ENCODE assay signal across 25 mouse cellular contexts in the genomic region with DNA sequence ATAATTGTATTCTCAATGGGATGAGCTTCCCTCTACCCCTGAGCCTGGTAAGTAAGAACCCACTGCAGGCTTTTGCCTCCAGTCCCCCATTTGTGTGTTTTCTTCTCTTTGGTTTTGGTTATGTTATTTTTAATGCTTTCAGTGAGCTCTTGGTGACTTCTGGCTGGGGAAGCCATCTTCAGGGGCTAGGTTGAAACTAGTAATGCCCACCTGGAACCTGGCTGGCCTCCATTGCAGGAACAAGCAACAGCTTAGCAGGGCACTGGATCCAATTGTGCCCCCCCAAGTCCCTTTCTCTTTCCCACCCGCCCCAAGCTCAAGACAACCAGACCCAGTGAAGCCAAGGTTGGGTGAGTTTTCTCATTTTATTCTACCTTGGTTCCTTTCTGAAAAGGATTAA. TPM values are rescaled to one million over a fixed set of nuclear protein-coding genes. Genes with fewer than 3 reads are reported as not detected.
A peak's percentile ranks its signal among the peaks of the same experiment; 100 is the strongest.
DNase-seq lines count a peak whose midpoint lies in the region; ATAC-seq lines count a peak whose summit lies in the region.
"Had no signal": no experiment of that assay in that cellular context is flagged by ENCODE, and none has a peak within 500 bp of the region (broad histone marks: within the 10 kb centered on the region; RNA-seq: fewer than 3 reads in every experiment).

No protein-coding gene starts in this region.

- no peaks in the 10 kb centered on the region for H3K9me3 ChIP-seq in heart, embryonic 11.5 days (replicated peaks; ENCODE audit: control insufficient read depth, low read length)
- H3K9me3 ChIP-seq in kidney, embryonic 16.5 days (ENCODE audit: low read length) = no peaks in the 10 kb centered on the region
- no peaks in the 10 kb centered on the region for H3K9me3 ChIP-seq in limb, embryonic 12.5 days
- no peaks in the 10 kb centered on the region for H3K9me3 ChIP-seq in neural tube, embryonic 15.5 days (replicated peaks)
- H3K9me3 ChIP-seq: liver, embryonic 12.5 days; midbrain, embryonic 12.5 days had no signal

- peak; percentile 62 for DNase-seq in heart, adult 11 months
- DNase-seq in kidney, adult 9 months = no peak
- DNase-seq in cerebellum, adult 9-11 months = no peak
- DNase-seq: adrenal gland, postnatal 25 days; cerebellum, adult 9-10 months; gastrocnemius, postnatal 25 days; heart, adult 2 months; heart, postnatal 4 days; lung, adult 18-20 months; lung, postnatal 10 days; thymus, adult 2 months; thymus, postnatal 4 days had no signal

- peaks cover 8% of the 10 kb centered on the region for H3K4me1 ChIP-seq in heart, embryonic 11.5 days (ENCODE audit: control insufficient read depth, insufficient read depth, low read length)
- peaks cover 46% of the 10 kb centered on the region for H3K4me1 ChIP-seq in kidney, embryonic 16.5 days (ENCODE audit: insufficient read depth, low read length)
- H3K4me1 ChIP-seq in limb, embryonic 12.5 days (replicated peaks) = peaks cover 74% of the 10 kb centered on the region
- H3K4me1 ChIP-seq in neural tube, embryonic 15.5 days = peaks cover 56% of the 10 kb centered on the region

- no peak for ATAC-seq in heart, embryonic 11.5 days (replicated peaks; ENCODE audit: insufficient number of reproducible peaks, low FRiP score, low TSS enrichment)
- ATAC-seq in kidney, embryonic 16.5 days (ENCODE audit: low FRiP score, low TSS enrichment) = no peak
- ATAC-seq in limb, embryonic 12.5 days (ENCODE audit: insufficient number of reproducible peaks, insufficient read depth, low FRiP score, low TSS enrichment, low read depth) = no peak
- ATAC-seq in neural tube, embryonic 15.5 days (ENCODE audit: low FRiP score) = no peak
- ATAC-seq: inflammation-experienced regulatory T-cells, adult 6 months; liver, embryonic 12.5 days had no signal

- H3K36me3 ChIP-seq in heart, embryonic 11.5 days (ENCODE audit: control insufficient read depth, insufficient read depth, low read length) = no peaks in the 10 kb centered on the region
- no peaks in the 10 kb centered on the region; the same call in 1 of the 2 replicates for H3K36me3 ChIP-seq in kidney, embryonic 16.5 days (ENCODE audit: insufficient read depth, low read length)
- H3K36me3 ChIP-seq in limb, embryonic 12.5 days = peaks cover 22% of the 10 kb centered on the region
- H3K36me3 ChIP-seq in neural tube, embryonic 15.5 days = no peaks in the 10 kb centered on the region
- H3K36me3 ChIP-seq: liver, embryonic 12.5 days; midbrain, embryonic 12.5 days had no signal

- no peak overlapping the region for H3K4me3 ChIP-seq in heart, embryonic 11.5 days (ENCODE audit: low read depth, low read length)
- peak overlapping the region; percentile 82 for H3K4me3 ChIP-seq in kidney, embryonic 16.5 days (ENCODE audit: low read length)
- peak overlapping the region; percentile 66 for H3K4me3 ChIP-seq in limb, embryonic 12.5 days (replicated peaks)
- peak overlapping the region; percentile 50; the same call in 1 of the 2 replicates for H3K4me3 ChIP-seq in neural tube, embryonic 15.5 days (replicated peaks)
- H3K4me3 ChIP-seq: heart, adult 2 months; liver, embryonic 12.5 days; midbrain, embryonic 12.5 days had no signal

- no peak overlapping the region for H3K27ac ChIP-seq in heart, embryonic 11.5 days (ENCODE audit: low read depth, low read length)
- H3K27ac ChIP-seq in kidney, embryonic 16.5 days (ENCODE audit: low read length) = peak overlapping the region; percentile 99; the same call in 1 of the 2 replicates
- peak overlapping the region; percentile 97; the same call in 1 of the 2 replicates for H3K27ac ChIP-seq in limb, embryonic 12.5 days
- H3K27ac ChIP-seq in neural tube, embryonic 15.5 days (replicated peaks) = peak overlapping the region; percentile 28; the same call in 1 of the 2 replicates
- H3K27ac ChIP-seq: heart, adult 2 months; hindbrain, embryonic 14.5 days; liver, embryonic 12.5 days; midbrain, embryonic 12.5 days had no signal

- no peak overlapping the region for H3K4me2 ChIP-seq in heart, embryonic 11.5 days
- H3K4me2 ChIP-seq in kidney, embryonic 16.5 days (replicated peaks; ENCODE audit: low read depth, low read length) = peak overlapping the region; percentile 80
- peak overlapping the region; percentile 92 for H3K4me2 ChIP-seq in limb, embryonic 12.5 days
- H3K4me2 ChIP-seq in neural tube, embryonic 15.5 days = peak overlapping the region; percentile 68
- H3K4me2 ChIP-seq: hindbrain, embryonic 14.5 days; liver, embryonic 12.5 days; midbrain, embryonic 12.5 days had no signal

- WGBS in heart, embryonic 11.5 days (ENCODE audit: insufficient replicate concordance) = 4% methylated on average over 1 of the region's 1 CpGs
- 41% methylated on average over 1 of the region's 1 CpGs for WGBS in kidney, embryonic 16.5 days
- 11% methylated on average over 1 of the region's 1 CpGs for WGBS in limb, embryonic 12.5 days
- WGBS in neural tube, embryonic 15.5 days = 11% methylated on average over 1 of the region's 1 CpGs

- H3K9ac ChIP-seq in heart, embryonic 11.5 days (ENCODE audit: low read depth, low read length) = no peak overlapping the region
- H3K9ac ChIP-seq in kidney, embryonic 16.5 days (replicated peaks; ENCODE audit: low read length) = peak overlapping the region; percentile 99
- peak overlapping the region; percentile 93 for H3K9ac ChIP-seq in limb, embryonic 12.5 days (replicated peaks)
- H3K9ac ChIP-seq in neural tube, embryonic 15.5 days (replicated peaks) = 0 out of 2 replicates have a peak overlapping the region, but pooled peaks have one; percentile 10
- H3K9ac ChIP-seq: hindbrain, embryonic 14.5 days; liver, embryonic 12.5 days; midbrain, embryonic 12.5 days had no signal

- peaks cover 96% of the 10 kb centered on the region for H3K27me3 ChIP-seq in heart, embryonic 11.5 days (ENCODE audit: control insufficient read depth, insufficient read depth, low read length)
- H3K27me3 ChIP-seq in kidney, embryonic 16.5 days (ENCODE audit: insufficient read depth, low read length) = no peaks in the 10 kb centered on the region
- H3K27me3 ChIP-seq in limb, embryonic 12.5 days = peaks cover 59% of the 10 kb centered on the region
- peaks cover 50% of the 10 kb centered on the region for H3K27me3 ChIP-seq in neural tube, embryonic 15.5 days (replicated peaks)

RNA-seq across cellular contexts. Expression of a gene that starts 2.1 kb away (rescaled TPM):
- polyA plus RNA-seq in heart, embryonic 11.5 days (2014; fragmentation: Nextera tagmentation; extraction: Ambion mirVana) = 0.13 TPM in 1 of 2 replicates, not detected in the other
- 38.2 and 38.4 TPM in 2 replicates for polyA plus RNA-seq in kidney, embryonic 16.5 days (2015; fragmentation: Nextera tagmentation; extraction: Ambion mirVana)
- 17.8 and 19.2 TPM in 2 replicates for polyA plus RNA-seq in limb, embryonic 12.5 days (2016; fragmentation: Nextera tagmentation; extraction: Ambion mirVana)
- 20.0 and 21.3 TPM in 2 replicates for polyA plus RNA-seq in neural tube, embryonic 15.5 days (2015; fragmentation: Nextera tagmentation; extraction: Ambion mirVana)
- polyA plus RNA-seq: forebrain, embryonic 11.5 days; inflammation-experienced regulatory T-cells, adult 6 months; midbrain, embryonic 12.5 days had no signal

RNA-seq across cellular contexts. Expression of a gene that starts 3.7 kb away (rescaled TPM):
- 0.11 TPM in 1 of 2 replicates, not detected in the other for polyA plus RNA-seq in heart, embryonic 11.5 days (2014; fragmentation: Nextera tagmentation; extraction: Ambion mirVana)
- polyA plus RNA-seq in kidney, embryonic 16.5 days (2015; fragmentation: Nextera tagmentation; extraction: Ambion mirVana) = 33.5 and 38.5 TPM in 2 replicates
- polyA plus RNA-seq in limb, embryonic 12.5 days (2016; fragmentation: Nextera tagmentation; extraction: Ambion mirVana) = 39.5 and 42.0 TPM in 2 replicates
- 61.8 and 83.6 TPM in 2 replicates for polyA plus RNA-seq in neural tube, embryonic 15.5 days (2015; fragmentation: Nextera tagmentation; extraction: Ambion mirVana)
- polyA plus RNA-seq: forebrain, embryonic 11.5 days; heart, adult 2 months; heart, embryonic 16.5 days; hindbrain, embryonic 14.5 days; inflammation-experienced regulatory T-cells, adult 6 months; liver, embryonic 12.5 days; midbrain, embryonic 12.5 days; small intestine, adult 2 months; thymus, adult 2 months had no signal

RNA-seq across cellular contexts. Expression of a gene that starts 9.0 kb away (rescaled TPM):
- polyA plus RNA-seq in heart, embryonic 11.5 days (2014; fragmentation: Nextera tagmentation; extraction: Ambion mirVana) = 0.27 and 0.30 TPM in 2 replicates
- 41.0 and 45.6 TPM in 2 replicates for polyA plus RNA-seq in kidney, embryonic 16.5 days (2015; fragmentation: Nextera tagmentation; extraction: Ambion mirVana)
- 7.5 and 7.8 TPM in 2 replicates for polyA plus RNA-seq in limb, embryonic 12.5 days (2016; fragmentation: Nextera tagmentation; extraction: Ambion mirVana)
- polyA plus RNA-seq in neural tube, embryonic 15.5 days (2015; fragmentation: Nextera tagmentation; extraction: Ambion mirVana) = 12.4 and 12.5 TPM in 2 replicates
- polyA plus RNA-seq: forebrain, embryonic 11.5 days; inflammation-experienced regulatory T-cells, adult 6 months had no signal

RNA-seq across cellular contexts. Expression of a gene that starts 16.0 kb away (rescaled TPM):
- polyA plus RNA-seq in heart, embryonic 11.5 days (2014; fragmentation: Nextera tagmentation; extraction: Ambion mirVana) = not detected in 2 replicates
- 13.9 and 17.9 TPM in 2 replicates for polyA plus RNA-seq in kidney, embryonic 16.5 days (2015; fragmentation: Nextera tagmentation; extraction: Ambion mirVana)
- polyA plus RNA-seq in limb, embryonic 12.5 days (2016; fragmentation: Nextera tagmentation; extraction: Ambion mirVana) = 55.4 and 62.0 TPM in 2 replicates
- polyA plus RNA-seq in neural tube, embryonic 15.5 days (2015; fragmentation: Nextera tagmentation; extraction: Ambion mirVana) = 4.1 and 9.2 TPM in 2 replicates
- polyA plus RNA-seq: brain, embryonic 14.5 days; forebrain, embryonic 11.5 days; heart, adult 2 months; heart, embryonic 16.5 days; hindbrain, embryonic 14.5 days; liver, embryonic 12.5 days; midbrain, embryonic 12.5 days; small intestine, adult 2 months; stomach, embryonic 16.5 days; thymus, adult 2 months had no signal

RNA-seq across cellular contexts. Expression of a gene that starts 16.3 kb away (rescaled TPM):
- 2.0 and 3.1 TPM in 2 replicates for polyA plus RNA-seq in heart, embryonic 11.5 days (2014; fragmentation: Nextera tagmentation; extraction: Ambion mirVana)
- 14.6 and 15.4 TPM in 2 replicates for polyA plus RNA-seq in kidney, embryonic 16.5 days (2015; fragmentation: Nextera tagmentation; extraction: Ambion mirVana)
- polyA plus RNA-seq in limb, embryonic 12.5 days (2016; fragmentation: Nextera tagmentation; extraction: Ambion mirVana) = 1.4 and 1.5 TPM in 2 replicates
- 14.5 and 29.1 TPM in 2 replicates for polyA plus RNA-seq in neural tube, embryonic 15.5 days (2015; fragmentation: Nextera tagmentation; extraction: Ambion mirVana)
- polyA plus RNA-seq: inflammation-experienced regulatory T-cells, adult 6 months; midbrain, embryonic 12.5 days had no signal

Comparison
In these comparisons a context has a peak if more than half of its experiments do, and no peak if none do; other contexts are left out.
1. RNA of a gene that starts 2.1 kb away (polyA plus RNA-seq): 38.2 to 38.4 TPM in kidney, embryonic 16.5 days, 20.0 to 21.3 TPM in neural tube, embryonic 15.5 days and 17.8 to 19.2 TPM in limb, embryonic 12.5 days; 0.13 TPM in heart, embryonic 11.5 days; every median in the first group is over 10 times any median in the second.
2. RNA of a gene that starts 3.7 kb away (polyA plus RNA-seq): 61.8 to 83.6 TPM in neural tube, embryonic 15.5 days, 39.5 to 42.0 TPM in limb, embryonic 12.5 days and 33.5 to 38.5 TPM in kidney, embryonic 16.5 days; 0.11 TPM in heart, embryonic 11.5 days; every median in the first group is over 10 times any median in the second.